Mouse (Mus musculus) neural tube, embryonic 13.5 days (tissue): ENCODE measurements around the gene Grem1. TPM values are rescaled to one million over a fixed set of nuclear protein-coding genes. Genes with fewer than 3 reads are reported as not detected.

Experiments
- ATAC-seq: fragments of 200-750 bp; cut with Nextera tagmentation; 2 replicates; pipeline ENCODE4 v1.8.0; 2017; ENCODE audit warnings: low read depth, mild to moderate bottlenecking, moderate TSS enrichment, moderate library complexity
- H3K27ac ChIP-seq: fragments of 300-500 bp; sonication (generic); replicated peaks from 2 replicates; pipeline ENCODE4 v1.5.1; 2015; ENCODE audit warnings: moderate library complexity, mild to moderate bottlenecking, inconsistent platforms
- H3K27me3 ChIP-seq: fragments of 300-500 bp; sonication (generic); 2 replicates; pipeline ENCODE4 v1.6.1; 2015; ENCODE audit warnings: mild to moderate bottlenecking, inconsistent platforms
- H3K36me3 ChIP-seq: fragments of 300-500 bp; sonication (generic); 2 replicates; pipeline ENCODE4 v1.6.1; 2015; ENCODE audit warnings: mild to moderate bottlenecking, inconsistent platforms
- H3K4me1 ChIP-seq: fragments of 300-500 bp; sonication (generic); replicated peaks from 2 replicates; pipeline ENCODE4 v1.6.1; 2015; ENCODE audit warnings: inconsistent platforms
- H3K4me2 ChIP-seq: fragments of 300-500 bp; sonication (generic); 2 replicates; pipeline ENCODE4 v1.6.1; 2015; ENCODE audit warnings: inconsistent platforms, mild to moderate bottlenecking, moderate library complexity
- H3K4me3 ChIP-seq: fragments of 300-500 bp; sonication (generic); 2 replicates; pipeline ENCODE4 v1.5.1; 2015; ENCODE audit warnings: mild to moderate bottlenecking, inconsistent platforms
- H3K9ac ChIP-seq: fragments of 300-500 bp; sonication (generic); 2 replicates; pipeline ENCODE4 v1.6.1; 2015; ENCODE audit warnings: moderate library complexity, mild to moderate bottlenecking, inconsistent platforms
- H3K9me3 ChIP-seq: fragments of 300-500 bp; sonication (generic); 2 replicates; pipeline ENCODE4 v1.6.1; 2016; ENCODE audit warnings: inconsistent platforms
- WGBS: fragments of 180-500 bp; shearing (Covaris S2); methylation state at CpG from one replicate; pipeline ENCODE4 v1.1.7; 2015; 5-methylcytosine and 5-hydroxymethylcytosine counted together
- polyA plus RNA-seq: library from polyadenylated mRNA; unstranded; fragments of >200 nt; fragmentation: Nextera tagmentation; extraction: Ambion mirVana; gene quantifications from 2 replicates; pipeline ENCODE4 v1.2.1, GENCODE M21; 2015

The Grem1 gene
- polyA plus RNA-seq, 1 experiment from 2014 or later: 1.5 TPM

- no peaks in the 10 kb centered on the region for H3K4me1 ChIP-seq
- WGBS: 65% methylated on average over 3 of the region's 3 CpGs
- H3K4me2 ChIP-seq: no peak overlapping the region
- H3K4me3 ChIP-seq: no peak overlapping the region
- no peak for ATAC-seq
- H3K9ac ChIP-seq: no peak overlapping the region
- no peaks in the 10 kb centered on the region for H3K9me3 ChIP-seq
- H3K36me3 ChIP-seq: peaks cover 42% of the 10 kb centered on the region
- H3K27me3 ChIP-seq: no peaks in the 10 kb centered on the region
- no peak overlapping the region for H3K27ac ChIP-seq
Measured at GRCm38 (mm10) chr2:113784851-113785250, 26.4 kb upstream of the Grem1 start.

- ATAC-seq: no peak
- Histone ChIP-seq H3K9ac (no peak overlapping the region), H3K9me3 (no peaks in the 10 kb centered on the region), H3K4me1 (no peaks in the 10 kb centered on the region), H3K4me2 (no peak overlapping the region), H3K27me3 (no peaks in the 10 kb centered on the region), H3K4me3 (no peak overlapping the region), H3K27ac (no peak overlapping the region), H3K36me3 (peaks cover 33% of the 10 kb centered on the region)
- WGBS: 81% methylated on average over 4 of the region's 4 CpGs
Measured at GRCm38 (mm10) chr2:113781521-113781920, 23.1 kb upstream of the Grem1 start.

- H3K9me3 ChIP-seq: no peaks in the 10 kb centered on the region
- 87% methylated on average over 5 of the region's 5 CpGs for WGBS
Measured at GRCm38 (mm10) chr2:113781107-113781506, 22.7 kb upstream of the Grem1 start.

GRCm38 (mm10) chr2:113779336-113779735 is 20.9 kb upstream of the Grem1 start:
- Histone ChIP-seq H3K27ac (no peak overlapping the region), H3K4me3 (no peak overlapping the region), H3K4me1 (no peaks in the 10 kb centered on the region), H3K4me2 (no peak overlapping the region), H3K9me3 (no peaks in the 10 kb centered on the region), H3K36me3 (peaks cover 42% of the 10 kb centered on the region), H3K9ac (no peak overlapping the region), H3K27me3 (no peaks in the 10 kb centered on the region)
- WGBS: 76% methylated on average over 3 of the region's 3 CpGs
- no peak for ATAC-seq

More at GRCm38 (mm10) chr2:113781107-113781506, 22.7 kb upstream of the Grem1 start:
- no peak overlapping the region for H3K27ac ChIP-seq
- no peak for ATAC-seq
- no peak overlapping the region for H3K4me3 ChIP-seq
- no peak overlapping the region for H3K9ac ChIP-seq
- H3K36me3 ChIP-seq: peaks cover 34% of the 10 kb centered on the region
- H3K27me3 ChIP-seq: no peaks in the 10 kb centered on the region
- H3K4me2 ChIP-seq: no peak overlapping the region
- H3K4me1 ChIP-seq: no peaks in the 10 kb centered on the region

GRCm38 (mm10) chr2:113778036-113778435 is 19.6 kb upstream of the Grem1 start:
- no peaks in the 10 kb centered on the region for H3K4me1 ChIP-seq
- H3K9ac ChIP-seq: no peak overlapping the region
- H3K4me3 ChIP-seq: no peak overlapping the region
- H3K9me3 ChIP-seq: no peaks in the 10 kb centered on the region
- H3K27ac ChIP-seq: no peak overlapping the region
- H3K27me3 ChIP-seq: no peaks in the 10 kb centered on the region
- peaks cover 42% of the 10 kb centered on the region for H3K36me3 ChIP-seq
- ATAC-seq: no peak
- WGBS: 76% methylated on average over 6 of the region's 6 CpGs
- no peak overlapping the region for H3K4me2 ChIP-seq

GRCm38 (mm10) chr2:113776297-113776696 is 17.9 kb upstream of the Grem1 start:
- H3K4me1 ChIP-seq: no peaks in the 10 kb centered on the region

GRCm38 (mm10) chr2:113774150-113774805 is 15.8 kb upstream of the Grem1 start:
- Histone ChIP-seq H3K36me3 (peaks cover 26% of the 10 kb centered on the region), H3K4me2 (no peak overlapping the region), H3K4me3 (no peak overlapping the region), H3K27me3 (no peaks in the 10 kb centered on the region), H3K9me3 (no peaks in the 10 kb centered on the region), H3K4me1 (no peaks in the 10 kb centered on the region), H3K27ac (no peak overlapping the region), H3K9ac (no peak overlapping the region)
- ATAC-seq: no peak
- 82% methylated on average over 6 of the region's 6 CpGs for WGBS

More at GRCm38 (mm10) chr2:113776297-113776696, 17.9 kb upstream of the Grem1 start:
- no peak overlapping the region for H3K4me3 ChIP-seq
- H3K9ac ChIP-seq: no peak overlapping the region
- peaks cover 40% of the 10 kb centered on the region for H3K36me3 ChIP-seq
- WGBS: 93% methylated on average over 3 of the region's 3 CpGs
- H3K27ac ChIP-seq: no peak overlapping the region
- no peaks in the 10 kb centered on the region for H3K27me3 ChIP-seq
- no peak overlapping the region for H3K4me2 ChIP-seq
- ATAC-seq: no peak
- H3K9me3 ChIP-seq: no peaks in the 10 kb centered on the region

GRCm38 (mm10) chr2:113768541-113769303 is 10.3 kb upstream of the Grem1 start:
- Histone ChIP-seq H3K9ac (no peak overlapping the region), H3K4me3 (no peak overlapping the region), H3K4me1 (no peaks in the 10 kb centered on the region), H3K4me2 (no peak overlapping the region), H3K27me3 (no peaks in the 10 kb centered on the region), H3K36me3 (no peaks in the 10 kb centered on the region), H3K9me3 (no peaks in the 10 kb centered on the region), H3K27ac (no peak overlapping the region)
- ATAC-seq: no peak
- WGBS: 90% methylated on average over 8 of the region's 8 CpGs

GRCm38 (mm10) chr2:113765885-113766284 is 7.4 kb upstream of the Grem1 start:
- Histone ChIP-seq H3K4me1 (no peaks in the 10 kb centered on the region), H3K4me2 (no peak overlapping the region), H3K9me3 (no peaks in the 10 kb centered on the region), H3K9ac (no peak overlapping the region), H3K36me3 (no peaks in the 10 kb centered on the region), H3K27me3 (no peaks in the 10 kb centered on the region), H3K4me3 (no peak overlapping the region), H3K27ac (no peak overlapping the region)
- WGBS: 57% methylated on average over 1 of the region's 1 CpGs
- ATAC-seq: no peak

GRCm38 (mm10) chr2:113764968-113765367 is 6.5 kb upstream of the Grem1 start:
- no peaks in the 10 kb centered on the region for H3K4me1 ChIP-seq
- H3K4me3 ChIP-seq: no peak overlapping the region
- WGBS: 83% methylated on average over 5 of the region's 5 CpGs
- H3K27ac ChIP-seq: no peak overlapping the region
- peaks cover 8% of the 10 kb centered on the region for H3K27me3 ChIP-seq
- H3K9ac ChIP-seq: no peak overlapping the region
- H3K9me3 ChIP-seq: no peaks in the 10 kb centered on the region
- no peak for ATAC-seq
- H3K36me3 ChIP-seq: no peaks in the 10 kb centered on the region
- no peak overlapping the region for H3K4me2 ChIP-seq

GRCm38 (mm10) chr2:113757525-113758310 is 728 bp downstream of the Grem1 start:
- ATAC-seq: peak; percentile 60
- Histone ChIP-seq H3K27ac (0 out of 2 replicates have a peak overlapping the region, but pooled peaks have one; percentile 13), H3K27me3 (peaks cover 62% of the 10 kb centered on the region), H3K9me3 (no peaks in the 10 kb centered on the region), H3K4me2 (peak overlapping the region; percentile 97), H3K4me3 (peak overlapping the region; percentile 57), H3K36me3 (no peaks in the 10 kb centered on the region), H3K4me1 (peaks cover 25% of the 10 kb centered on the region), H3K9ac (peak overlapping the region; percentile 76)
- WGBS: under 1% methylated on average over 47 of the region's 47 CpGs

- Histone ChIP-seq H3K36me3 (no peaks in the 10 kb centered on the region), H3K27me3 (peaks cover 62% of the 10 kb centered on the region), H3K9ac (peak overlapping the region; percentile 76), H3K4me3 (peak overlapping the region; percentile 57), H3K4me2 (peak overlapping the region; percentile 97), H3K9me3 (no peaks in the 10 kb centered on the region), H3K4me1 (peaks cover 25% of the 10 kb centered on the region), H3K27ac (no peak overlapping the region)
- WGBS: 2% methylated on average over 12 of the region's 12 CpGs
- ATAC-seq: no peak
Measured at GRCm38 (mm10) chr2:113756924-113757524, 1.4 kb downstream of the Grem1 start.
